Mouse (Mus musculus) embryonic facial prominence, embryonic 15.5 days (tissue): Measurements from ENCODE around the gene Hoxa2. TPM values are rescaled to one million over a fixed set of nuclear protein-coding genes. Genes with fewer than 3 reads are reported as not detected.

ENCODE experiments used
- polyA plus RNA-seq: library from polyadenylated mRNA; unstranded; fragments of >200 nt; fragmentation: Nextera tagmentation; extraction: Ambion mirVana; gene quantifications from 2 replicates; pipeline ENCODE4 v1.2.1, GENCODE M21; 2015

Gene Hoxa2
- polyA plus RNA-seq, 1 experiment from 2014 or later: 0.32 TPM

Other genes starting within 250 kb of the Hoxa2 start
- gene Skap2, start 152.3 kb downstream of the Hoxa2 start, polyA plus RNA-seq: 11.7 and 14.3 TPM in 2 replicates
- gene Hoxa1, start 6.5 kb downstream of the Hoxa2 start, polyA plus RNA-seq: 0.39 and 0.52 TPM in 2 replicates
- gene 5730596B20Rik, start 12.7 kb upstream of the Hoxa2 start, polyA plus RNA-seq: not detected in 2 replicates
- gene Hoxa4, start 26.9 kb upstream of the Hoxa2 start, polyA plus RNA-seq: 0.17 and 0.29 TPM in 2 replicates
- 0.17 and 0.39 TPM in 2 replicates for gene Hoxa5, start 39.8 kb upstream of the Hoxa2 start, polyA plus RNA-seq
- gene Hoxa6, start 43.9 kb upstream of the Hoxa2 start, polyA plus RNA-seq: not detected in 2 replicates
- gene Hoxa3, start 48.5 kb upstream of the Hoxa2 start, polyA plus RNA-seq: 0.11 and 0.13 TPM in 2 replicates
- gene Gm28308, start 48.5 kb upstream of the Hoxa2 start, polyA plus RNA-seq: not detected in 2 replicates
- not detected in 2 replicates for gene Hoxa7, start 57.0 kb upstream of the Hoxa2 start, polyA plus RNA-seq
- gene Hoxa9, start 66.3 kb upstream of the Hoxa2 start, polyA plus RNA-seq: 0.13 TPM in 1 of 2 replicates, not detected in the other
- not detected in 2 replicates for gene Hoxa10, start 76.0 kb upstream of the Hoxa2 start, polyA plus RNA-seq
- gene Hoxa11, start 81.0 kb upstream of the Hoxa2 start, polyA plus RNA-seq: not detected in 2 replicates
- gene Hoxa13, start 96.0 kb upstream of the Hoxa2 start, polyA plus RNA-seq: 0.08 TPM in 1 of 2 replicates, not detected in the other
- not detected in 2 replicates for gene Evx1, start 148.7 kb upstream of the Hoxa2 start, polyA plus RNA-seq